Mouse (Mus musculus) liver, adult (tissue): ENCODE measurements around the gene Zzef1.

Experiments
- GATA4 ChIP-seq: IDR thresholded peaks from 2 replicates; pipeline ENCODE4 v1.6.1; 2014; ENCODE audit warnings: mild to moderate bottlenecking, low read length; ENCODE audit not compliant: insufficient replicate concordance

Zzef1 gene

DNA sequence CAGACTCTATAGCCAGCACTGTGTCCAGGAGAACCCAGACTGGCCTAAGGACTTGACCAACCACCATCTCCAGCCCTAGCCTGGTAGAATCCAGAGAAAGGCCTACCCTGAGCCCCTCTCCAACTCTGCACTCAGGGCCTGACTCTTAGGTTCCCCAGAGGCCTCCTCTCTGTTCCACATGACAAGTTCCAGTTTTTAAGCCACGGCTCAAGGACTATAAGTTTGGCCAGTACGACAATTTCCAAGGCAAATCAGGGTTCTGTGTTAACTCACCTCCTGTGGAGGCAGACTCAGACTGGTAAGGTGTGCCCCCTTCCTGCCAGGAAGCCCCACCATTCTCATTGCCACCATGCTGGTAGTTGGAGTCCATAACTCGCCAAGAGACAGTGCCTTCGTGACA is 158.2 kb downstream of the Zzef1 start:
- no peak for TF ChIP-seq GATA4

DNA sequence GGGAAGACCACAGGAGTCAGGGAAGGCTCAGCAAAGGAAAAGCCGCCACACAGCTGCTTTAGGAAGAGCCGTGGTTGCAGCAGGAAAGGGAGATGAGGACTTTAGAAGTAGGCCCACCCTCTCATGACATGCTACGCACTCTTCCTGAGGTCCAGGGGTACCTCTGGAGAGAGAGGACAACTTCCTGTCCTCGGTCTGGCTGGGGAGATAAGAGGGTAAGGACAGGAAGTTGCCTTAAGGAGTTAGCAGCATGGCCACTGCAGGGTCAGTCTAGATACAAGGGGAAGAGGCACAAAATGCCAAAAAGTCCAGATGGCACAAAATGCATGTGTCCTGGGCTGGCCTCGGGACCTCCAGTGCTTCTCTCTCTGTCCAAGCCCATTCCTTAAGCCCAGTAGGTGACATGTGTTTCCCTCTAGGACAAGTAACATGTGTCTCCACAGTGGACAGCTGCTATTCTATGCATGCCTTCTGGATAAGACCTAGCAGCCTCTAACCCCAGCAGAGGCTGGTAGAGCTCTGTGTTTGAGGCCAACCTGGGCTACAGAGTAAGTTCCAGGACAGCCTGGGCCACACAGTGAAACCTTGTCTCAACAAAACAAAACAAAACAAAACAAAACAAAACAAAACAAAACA is 159.4 kb downstream of the Zzef1 start:
- TF ChIP-seq GATA4 = peak; percentile 95

DNA sequence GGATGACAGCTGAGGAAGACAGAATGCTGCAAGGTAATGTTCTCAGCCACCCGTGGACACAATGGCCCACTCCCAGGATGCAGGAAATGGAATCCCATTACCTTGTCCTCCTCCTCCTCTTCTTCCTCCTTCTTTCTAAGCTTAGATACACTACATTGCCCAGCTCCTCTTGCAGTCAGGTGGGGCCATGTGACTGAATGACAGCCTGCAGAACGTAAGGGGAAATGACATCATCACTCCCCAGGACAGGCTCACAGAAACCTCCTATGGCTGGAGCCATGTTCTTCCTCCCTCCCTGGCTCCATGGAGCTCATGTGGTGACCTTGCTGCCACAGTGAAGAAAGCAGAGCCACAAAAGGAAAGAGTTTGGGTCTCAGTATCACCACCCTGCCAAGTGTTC is 161.3 kb downstream of the Zzef1 start:
- no peak for TF ChIP-seq GATA4

DNA sequence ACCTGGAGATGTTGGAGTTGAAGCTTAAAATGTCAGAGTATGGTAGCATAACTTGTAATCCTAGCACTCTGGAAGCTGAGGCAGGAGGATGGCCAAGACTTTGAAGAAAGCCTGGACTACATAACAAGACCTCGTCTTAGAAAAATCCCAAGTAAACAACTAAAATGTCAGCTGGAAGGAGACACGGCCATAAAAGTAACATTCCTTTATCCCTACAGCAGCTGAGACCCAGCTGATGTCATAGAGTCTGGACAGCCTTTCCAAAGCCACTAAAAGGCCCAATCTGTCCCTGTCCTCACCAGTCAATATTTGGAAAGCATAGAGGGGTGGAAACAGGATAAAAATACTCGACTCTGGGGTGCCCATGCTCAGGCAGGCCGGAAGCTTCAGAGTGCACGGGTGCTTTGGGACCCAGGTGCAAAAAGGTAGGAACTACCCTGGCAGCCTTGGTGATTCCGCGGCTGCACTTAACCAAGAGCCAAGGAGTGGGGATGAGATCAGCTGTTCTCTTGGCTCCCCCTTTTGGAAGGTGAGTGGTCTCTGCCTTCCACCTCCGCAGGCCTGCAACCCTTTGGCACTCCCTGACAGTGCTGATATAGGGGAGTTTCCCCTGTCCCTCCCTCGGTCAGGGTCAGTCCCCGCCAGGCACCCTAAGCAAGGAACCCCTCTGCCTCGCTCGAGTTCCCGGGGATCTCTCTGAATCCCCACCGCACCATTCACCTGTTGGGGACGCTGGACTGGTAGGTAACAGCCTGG is 164.1 kb downstream of the Zzef1 start:
- TF ChIP-seq GATA4 = no peak

DNA sequence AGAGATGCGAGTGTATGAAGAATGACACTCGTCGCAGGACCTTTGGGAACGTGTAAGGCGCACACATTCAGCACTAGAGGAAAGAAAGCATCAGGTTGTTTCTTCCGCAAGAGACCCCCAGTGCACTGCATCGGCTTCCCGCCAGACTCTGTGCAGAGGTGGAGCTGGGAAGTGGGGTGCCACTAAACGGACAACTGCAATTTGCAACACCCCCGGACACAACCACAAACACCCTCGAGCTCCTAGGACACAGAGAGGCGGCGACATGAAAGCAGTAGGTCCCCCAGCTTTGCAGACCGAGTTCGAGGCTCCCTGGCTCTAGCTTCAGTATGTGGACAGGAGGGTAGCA is 164.7 kb downstream of the Zzef1 start:
- TF ChIP-seq GATA4 = no peak

DNA sequence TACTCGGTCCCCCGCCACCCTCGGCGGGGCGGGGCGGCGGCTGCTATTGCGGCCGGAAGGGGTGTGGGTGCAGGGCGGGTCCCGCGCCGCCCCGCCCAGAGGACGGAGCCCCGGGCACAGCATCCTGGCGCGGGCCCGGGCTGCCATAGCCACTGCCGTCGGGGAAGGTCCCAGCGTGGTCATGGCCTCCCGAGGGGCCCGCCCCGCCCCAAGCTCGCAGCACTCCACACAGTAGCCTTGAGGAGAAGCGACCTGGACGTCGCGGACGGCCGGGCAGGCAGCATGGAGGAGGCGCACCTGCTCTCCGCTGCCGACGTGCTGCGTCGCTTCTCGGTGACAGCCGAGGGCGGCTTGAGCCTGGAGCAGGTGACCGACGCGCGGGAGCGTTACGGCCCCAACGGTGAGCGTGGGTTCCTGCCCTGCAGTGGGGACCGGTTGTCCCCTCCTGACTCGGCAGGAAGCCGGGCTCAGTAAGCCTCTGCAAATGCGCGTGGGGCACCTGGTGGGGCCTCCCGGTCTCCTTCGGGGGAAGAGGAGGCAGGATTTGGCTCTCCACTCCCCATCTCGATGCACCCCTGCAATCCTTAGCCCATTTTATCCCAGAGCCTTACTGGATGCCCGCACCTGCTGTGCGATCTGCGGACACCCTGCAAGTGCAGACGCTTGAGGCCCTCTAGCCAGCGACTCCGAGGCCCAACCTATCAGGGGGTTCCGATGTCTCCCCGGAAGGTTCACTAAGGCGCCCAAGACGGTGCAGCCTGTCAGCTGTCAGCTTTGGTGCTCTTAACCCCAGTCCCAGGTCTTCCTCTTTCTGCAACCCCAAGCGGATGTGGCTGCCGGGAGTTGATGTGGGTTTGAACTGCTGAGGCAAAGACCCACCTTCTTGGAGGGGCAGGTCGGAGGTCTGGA is 165.3 kb downstream of the Zzef1 start, which contains the start of gene Atp2a3:
Atp2a3 (plus strand) TSS at position 98 of the 909 bp plus-strand sequence.
- no peak for TF ChIP-seq GATA4

GRCm38 (mm10) chr11:72962378-72962777 is 166.4 kb downstream of the Zzef1 start:
- TF ChIP-seq GATA4 = no peak

DNA sequence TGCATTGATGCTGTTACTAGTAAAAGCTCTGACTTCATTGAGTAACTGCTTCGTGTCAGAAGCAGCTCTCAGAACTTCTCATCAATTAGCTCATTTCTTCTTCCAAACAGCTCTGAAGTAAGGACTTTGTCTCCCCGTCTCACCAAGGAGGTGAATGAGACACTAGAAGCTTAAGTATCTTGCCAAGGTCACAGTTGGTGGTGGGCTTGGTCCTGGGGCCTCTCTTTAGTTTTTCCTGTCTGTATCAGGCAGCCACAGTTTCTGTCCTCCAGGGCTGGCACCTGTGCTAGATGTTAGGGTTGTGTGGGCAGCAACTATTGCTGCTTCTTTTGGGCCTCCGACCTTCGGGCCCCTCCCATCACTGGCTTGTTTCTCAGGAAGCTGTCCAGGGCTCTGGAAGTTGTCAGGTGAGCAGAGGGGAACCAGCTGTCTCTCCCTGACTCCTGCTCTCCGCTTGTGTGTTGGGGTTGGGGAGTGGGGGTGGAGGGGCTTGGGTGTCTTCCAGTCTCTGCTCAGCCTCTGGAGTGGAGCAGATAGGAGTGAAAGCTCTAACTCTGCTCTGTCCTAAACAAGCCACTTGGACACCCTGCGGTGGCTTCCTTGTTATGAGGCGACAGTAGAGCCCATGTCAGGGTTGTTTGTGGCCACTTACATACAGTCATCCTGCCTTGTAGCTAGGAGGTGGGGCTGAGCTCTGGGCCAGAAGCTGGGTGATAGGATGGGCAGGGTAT is 167.2 kb downstream of the Zzef1 start:
- TF ChIP-seq GATA4 = no peak

DNA sequence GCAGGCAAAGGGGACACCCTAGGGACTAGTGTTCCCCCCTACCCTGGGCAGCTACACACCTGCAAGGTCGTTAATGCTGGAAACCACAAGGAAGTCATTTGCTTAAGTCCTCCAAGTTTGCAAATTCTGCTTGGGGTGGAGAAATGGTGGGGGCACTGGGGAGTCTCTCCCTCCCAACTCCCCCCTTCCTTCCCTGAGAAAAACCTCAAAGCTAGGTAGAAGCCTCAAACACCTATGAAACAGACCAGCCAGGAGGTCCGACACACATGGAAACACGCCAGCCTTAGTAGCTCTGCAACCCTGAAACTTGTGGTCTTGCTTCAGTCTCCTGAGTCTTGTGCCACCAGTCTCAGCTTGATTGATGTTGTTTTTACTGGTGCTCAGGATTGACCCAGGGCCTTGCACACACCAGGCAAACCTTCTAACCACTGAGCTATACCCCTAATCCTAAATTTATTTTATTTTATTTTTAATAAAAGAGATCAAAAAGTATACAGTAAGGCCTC is 167.8 kb downstream of the Zzef1 start:
- no peak for TF ChIP-seq GATA4

GRCm38 (mm10) chr11:72974995-72975503 is 179.0 kb downstream of the Zzef1 start:
- no peak for TF ChIP-seq GATA4
